Mouse (Mus musculus): Measurements from ENCODE around the gene Pknox2. TPM values are rescaled to one million over a fixed set of nuclear protein-coding genes. Genes with fewer than 3 reads are reported as not detected.

The Pknox2 gene
- total RNA-seq, 1 experiment: 1.8 TPM

DNA sequence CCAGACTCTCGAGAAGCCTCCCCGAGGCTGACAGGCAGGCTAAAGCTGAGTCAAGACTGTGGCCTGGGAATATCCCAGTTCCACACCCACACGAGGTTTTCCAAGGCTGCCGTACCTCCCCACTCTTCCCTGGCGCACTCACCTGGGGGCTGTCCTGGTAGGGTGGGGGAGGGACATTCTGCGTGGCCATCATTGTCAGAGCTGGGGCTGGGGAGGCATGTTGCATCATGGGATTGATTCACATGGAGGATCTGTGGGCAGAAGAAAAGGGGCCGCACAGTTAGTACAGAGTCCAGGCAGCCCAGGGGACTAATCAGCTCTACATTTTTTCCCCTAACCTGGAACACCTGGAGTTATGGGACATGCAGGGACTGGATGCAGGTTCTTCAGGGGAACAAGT, 179.0 kb downstream of the Pknox2 start:
- no peaks in the 10 kb centered on the region for H3K36me3 ChIP-seq (ENCODE audit: control insufficient read depth, insufficient read depth, low read length, poor library complexity, severe bottlenecking)
- in situ Hi-C loops (cut with MboI; ENCODE audit: low sequenced_read_pairs in 2 of 2, unreplicated experiment in 2 of 2): loop anchor here in 1 of 2 experiments (25.0 kb wide), 1 partner anchor 169 kb away; the partner anchor contains the start of gene Pknox2
- TF ChIP-seq ZNF384 (IDR thresholded peaks at IDR 0.05; ENCODE audit: low read depth, low read length) (no peak), MAFK (IDR thresholded peaks at IDR 0.05; ENCODE audit: insufficient read depth, low read depth, low read length) (no peak), ZC3H11A (IDR thresholded peaks at IDR 0.05; ENCODE audit: borderline replicate concordance, low read depth, low read length) (no peak), CHD2 (IDR thresholded peaks at IDR 0.05; ENCODE audit: low read depth, low read length) (no peak), HCFC1 (IDR thresholded peaks at IDR 0.05; ENCODE audit: borderline replicate concordance, insufficient read depth, low read length) (no peak)
- DNase-seq (ENCODE audit: low read depth, low spot score): no peak
- H3K4me1 ChIP-seq (ENCODE audit: control insufficient read depth in 2 of 2, insufficient read depth in 2 of 2, low read length in 2 of 2, poor library complexity in 1 of 2): peaks cover 0 to 6% of the 10 kb centered on the region in 2 experiments; a peak in 1 of 4 replicates
- no peaks in the 10 kb centered on the region for H3K9me3 ChIP-seq (ENCODE audit: control insufficient read depth, insufficient read depth, low read depth, low read length)
- H3K9ac ChIP-seq (ENCODE audit: insufficient read depth, low read depth, low read length, poor library complexity, severe bottlenecking): peak overlapping the region; percentile 44; the same call in 1 of the 2 replicates
- H3K4me3 ChIP-seq (ENCODE audit: insufficient read depth in 1 of 2, low read depth in 1 of 2, low read length in 2 of 2, poor library complexity in 1 of 2, severe bottlenecking in 1 of 2): peak overlapping the region in 1 of 2 experiments; percentile 62; a peak in 2 of 4 replicates
- H3K27ac ChIP-seq (ENCODE audit: insufficient read depth, low read depth, low read length, poor library complexity, severe bottlenecking): no peak overlapping the region

DNA sequence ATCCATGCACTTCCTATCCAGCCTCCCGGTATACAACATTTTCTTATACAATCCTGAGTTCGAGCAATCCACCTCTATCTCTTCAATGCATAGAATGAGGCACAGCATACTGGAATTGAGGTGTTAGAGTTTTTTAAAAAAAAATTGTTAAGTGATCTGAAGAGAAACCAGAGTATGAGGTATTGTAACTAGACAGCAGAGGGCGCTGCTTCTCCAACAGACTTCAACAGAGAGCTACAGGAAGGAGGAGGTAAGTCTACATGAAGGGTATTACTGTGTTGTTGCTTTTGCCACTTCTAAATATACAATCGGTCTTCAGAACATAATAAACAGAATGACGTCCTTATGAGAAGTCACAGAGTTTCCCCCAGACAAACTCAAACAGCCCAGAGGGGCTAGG, 181.5 kb downstream of the Pknox2 start:
- in situ Hi-C loops (cut with MboI; ENCODE audit: low sequenced_read_pairs in 2 of 2, unreplicated experiment in 2 of 2): loop anchor here in 1 of 2 experiments (25.0 kb wide), 1 partner anchor 172 kb away; the partner anchor contains the start of gene Pknox2
- TF ChIP-seq MAFK (IDR thresholded peaks at IDR 0.05; ENCODE audit: insufficient read depth, low read depth, low read length) (no peak), ZC3H11A (IDR thresholded peaks at IDR 0.05; ENCODE audit: borderline replicate concordance, low read depth, low read length) (peak; percentile 38; the same call in 1 of the 2 replicates), HCFC1 (IDR thresholded peaks at IDR 0.05; ENCODE audit: borderline replicate concordance, insufficient read depth, low read length) (no peak), ZNF384 (IDR thresholded peaks at IDR 0.05; ENCODE audit: low read depth, low read length) (peak; percentile 90)

DNA sequence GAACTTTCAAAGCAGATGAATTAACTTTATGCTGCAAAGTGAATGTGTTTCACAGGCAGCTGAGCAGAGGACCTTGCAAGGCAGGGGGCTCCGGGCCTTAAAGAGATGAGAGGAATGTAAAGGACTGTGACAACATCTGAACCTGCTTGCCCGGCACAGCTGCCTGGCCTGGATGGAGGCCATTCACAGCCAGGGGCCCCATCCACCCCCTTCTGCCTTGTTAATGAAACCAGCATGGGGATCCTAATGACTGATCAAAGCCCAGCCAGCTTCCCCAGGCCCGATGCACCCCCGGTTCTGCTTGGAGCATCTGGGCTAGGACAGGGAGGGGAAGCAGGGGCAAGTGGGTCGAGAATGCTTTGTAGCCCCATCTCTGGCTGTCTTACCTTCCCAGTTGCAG, 183.0 kb downstream of the Pknox2 start:
- no peaks in the 10 kb centered on the region for H3K36me3 ChIP-seq (ENCODE audit: control insufficient read depth, insufficient read depth, low read length, poor library complexity, severe bottlenecking)
- no peak for DNase-seq (ENCODE audit: low read depth, low spot score)
- H3K9me3 ChIP-seq (ENCODE audit: control insufficient read depth, insufficient read depth, low read depth, low read length): no peaks in the 10 kb centered on the region
- no peak overlapping the region for H3K9ac ChIP-seq (ENCODE audit: insufficient read depth, low read depth, low read length, poor library complexity, severe bottlenecking)
- H3K27ac ChIP-seq (ENCODE audit: insufficient read depth, low read depth, low read length, poor library complexity, severe bottlenecking): no peak overlapping the region
- H3K4me3 ChIP-seq (ENCODE audit: insufficient read depth in 1 of 2, low read depth in 1 of 2, low read length in 2 of 2, poor library complexity in 1 of 2, severe bottlenecking in 1 of 2): no peak overlapping the region
- TF ChIP-seq ZNF384 (IDR thresholded peaks at IDR 0.05; ENCODE audit: low read depth, low read length): no peak
- TF ChIP-seq MAFK (IDR thresholded peaks at IDR 0.05; ENCODE audit: insufficient read depth, low read depth, low read length): no peak
- no peak for TF ChIP-seq CHD2 (IDR thresholded peaks at IDR 0.05; ENCODE audit: low read depth, low read length)
- no peak for TF ChIP-seq HCFC1 (IDR thresholded peaks at IDR 0.05; ENCODE audit: borderline replicate concordance, insufficient read depth, low read length)
- no peak for TF ChIP-seq ZC3H11A (IDR thresholded peaks at IDR 0.05; ENCODE audit: borderline replicate concordance, low read depth, low read length)
- peaks cover 0 to 6% of the 10 kb centered on the region in 2 experiments; a peak in 1 of 4 replicates for H3K4me1 ChIP-seq (ENCODE audit: control insufficient read depth in 2 of 2, insufficient read depth in 2 of 2, low read length in 2 of 2, poor library complexity in 1 of 2)
- in situ Hi-C loops (cut with MboI; ENCODE audit: low sequenced_read_pairs in 2 of 2, unreplicated experiment in 2 of 2): loop anchor here in 1 of 2 experiments (25.0 kb wide), 1 partner anchor 173 kb away; the partner anchor contains the start of gene Pknox2

More for the DNA sequence above, 181.5 kb downstream of the Pknox2 start:
- H3K9ac ChIP-seq (ENCODE audit: insufficient read depth, low read depth, low read length, poor library complexity, severe bottlenecking): no peak overlapping the region
- peaks cover 0 to 6% of the 10 kb centered on the region in 2 experiments; a peak in 1 of 4 replicates for H3K4me1 ChIP-seq (ENCODE audit: control insufficient read depth in 2 of 2, insufficient read depth in 2 of 2, low read length in 2 of 2, poor library complexity in 1 of 2)
- no peaks in the 10 kb centered on the region for H3K9me3 ChIP-seq (ENCODE audit: control insufficient read depth, insufficient read depth, low read depth, low read length)
- DNase-seq (ENCODE audit: low read depth, low spot score): peak; percentile 54
- H3K36me3 ChIP-seq (ENCODE audit: control insufficient read depth, insufficient read depth, low read length, poor library complexity, severe bottlenecking): no peaks in the 10 kb centered on the region
- H3K27ac ChIP-seq (ENCODE audit: insufficient read depth, low read depth, low read length, poor library complexity, severe bottlenecking): no peak overlapping the region
- no peak overlapping the region for H3K4me3 ChIP-seq (ENCODE audit: insufficient read depth in 1 of 2, low read depth in 1 of 2, low read length in 2 of 2, poor library complexity in 1 of 2, severe bottlenecking in 1 of 2)

DNA sequence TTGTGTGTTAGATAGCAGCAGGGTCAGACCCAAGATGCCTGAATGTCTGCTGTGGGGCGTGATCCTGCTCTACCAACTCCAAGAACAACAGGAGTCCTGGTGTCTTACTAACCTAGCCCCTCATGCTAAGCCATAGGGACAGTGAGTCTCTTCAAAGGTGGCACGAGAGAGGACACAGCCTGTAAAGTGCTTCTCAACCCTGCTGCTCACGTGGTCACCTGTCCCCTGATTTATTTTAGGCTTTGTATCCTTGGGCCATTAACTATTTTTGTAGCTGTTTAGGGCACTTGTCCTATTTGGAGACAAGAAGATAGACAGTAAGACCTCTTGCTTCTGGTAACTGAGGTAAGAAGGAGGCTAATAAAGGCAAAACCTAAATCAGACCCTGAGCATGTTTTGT, 183.7 kb downstream of the Pknox2 start:
- Histone ChIP-seq H3K36me3 (ENCODE audit: control insufficient read depth, insufficient read depth, low read length, poor library complexity, severe bottlenecking) (no peaks in the 10 kb centered on the region), H3K9ac (ENCODE audit: insufficient read depth, low read depth, low read length, poor library complexity, severe bottlenecking) (no peak overlapping the region), H3K9me3 (ENCODE audit: control insufficient read depth, insufficient read depth, low read depth, low read length) (no peaks in the 10 kb centered on the region), H3K27ac (ENCODE audit: insufficient read depth, low read depth, low read length, poor library complexity, severe bottlenecking) (no peak overlapping the region), H3K4me1 (ENCODE audit: control insufficient read depth in 2 of 2, insufficient read depth in 2 of 2, low read length in 2 of 2, poor library complexity in 1 of 2) (peaks cover 0 to 4% of the 10 kb centered on the region in 2 experiments; a peak in 1 of 4 replicates), H3K4me3 (ENCODE audit: insufficient read depth in 1 of 2, low read depth in 1 of 2, low read length in 2 of 2, poor library complexity in 1 of 2, severe bottlenecking in 1 of 2) (no peak overlapping the region)
- no peak for DNase-seq (ENCODE audit: low read depth, low spot score)
- in situ Hi-C loops (cut with MboI; ENCODE audit: low sequenced_read_pairs in 2 of 2, unreplicated experiment in 2 of 2): loop anchor here in 1 of 2 experiments (25.0 kb wide), 1 partner anchor 174 kb away; the partner anchor contains the start of gene Pknox2
- TF ChIP-seq MAFK (IDR thresholded peaks at IDR 0.05; ENCODE audit: insufficient read depth, low read depth, low read length): no peak
- TF ChIP-seq HCFC1 (IDR thresholded peaks at IDR 0.05; ENCODE audit: borderline replicate concordance, insufficient read depth, low read length): no peak
- TF ChIP-seq ZC3H11A (IDR thresholded peaks at IDR 0.05; ENCODE audit: borderline replicate concordance, low read depth, low read length): no peak
- no peak for TF ChIP-seq CHD2 (IDR thresholded peaks at IDR 0.05; ENCODE audit: low read depth, low read length)
- TF ChIP-seq ZNF384 (IDR thresholded peaks at IDR 0.05; ENCODE audit: low read depth, low read length): no peak

All from ES-E14 (cell line).